Mouse (Mus musculus): ENCODE measurements around the gene Gp9. TPM values are rescaled to one million over a fixed set of nuclear protein-coding genes. Genes with fewer than 3 reads are reported as not detected.
A peak's percentile ranks its signal among the peaks of the same experiment; 100 is the strongest.

The Gp9 gene
- polyA plus RNA-seq, 1 experiment from 2014 or later, result 1.9 TPM

- ATAC-seq (replicated peaks; ENCODE audit: low FRiP score), result no peak
- 49% methylated on average over 2 of the region's 2 CpGs for WGBS
- peaks cover 23% of the 10 kb centered on the region for H3K4me1 ChIP-seq
- H3K9ac ChIP-seq, result no peak overlapping the region
- H3K9me3 ChIP-seq (replicated peaks), result no peaks in the 10 kb centered on the region
- no peaks in the 10 kb centered on the region for H3K36me3 ChIP-seq
- H3K4me2 ChIP-seq, result no peak overlapping the region
- H3K27ac ChIP-seq, result peak overlapping the region; percentile 9; the same call in 1 of the 2 replicates
- H3K4me3 ChIP-seq (replicated peaks), result no peak overlapping the region
- no peaks in the 10 kb centered on the region for H3K27me3 ChIP-seq
These were observed 29.0 kb downstream of the Gp9 start for GRCm38 (mm10) chr6:87806857-87807256.

- no peak overlapping the region for H3K27ac ChIP-seq
- H3K9me3 ChIP-seq (replicated peaks), result no peaks in the 10 kb centered on the region
- H3K9ac ChIP-seq, result no peak overlapping the region
- 85% methylated on average over 4 of the region's 4 CpGs for WGBS
- H3K4me2 ChIP-seq, result no peak overlapping the region
- no peaks in the 10 kb centered on the region for H3K36me3 ChIP-seq
- ATAC-seq (replicated peaks; ENCODE audit: low FRiP score), result no peak
- H3K4me1 ChIP-seq, result peaks cover 32% of the 10 kb centered on the region
- H3K27me3 ChIP-seq, result no peaks in the 10 kb centered on the region
- no peak overlapping the region for H3K4me3 ChIP-seq (replicated peaks)
These were observed 30.0 kb downstream of the Gp9 start for GRCm38 (mm10) chr6:87807735-87808440.

GRCm38 (mm10) chr6:87808521-87808920 lies 30.6 kb downstream of the Gp9 start:
- H3K36me3 ChIP-seq, result no peaks in the 10 kb centered on the region
- ATAC-seq (replicated peaks; ENCODE audit: low FRiP score), result no peak

GRCm38 (mm10) chr6:87809144-87809543 lies 31.3 kb downstream of the Gp9 start:
- 90% methylated on average over 2 of the region's 2 CpGs for WGBS
- H3K9ac ChIP-seq, result no peak overlapping the region
- H3K4me2 ChIP-seq, result peak overlapping the region; percentile 94; the same call in 1 of the 2 replicates
- peaks cover 39% of the 10 kb centered on the region for H3K4me1 ChIP-seq
- no peak for ATAC-seq (replicated peaks; ENCODE audit: low FRiP score)
- H3K9me3 ChIP-seq (replicated peaks), result no peaks in the 10 kb centered on the region
- no peaks in the 10 kb centered on the region for H3K27me3 ChIP-seq
- H3K36me3 ChIP-seq, result no peaks in the 10 kb centered on the region; the same call in 1 of the 2 replicates
- H3K27ac ChIP-seq, result no peak overlapping the region
- H3K4me3 ChIP-seq (replicated peaks), result no peak overlapping the region

More at GRCm38 (mm10) chr6:87808521-87808920, 30.6 kb downstream of the Gp9 start:
- WGBS, result 77% methylated on average over 3 of the region's 3 CpGs
- H3K27me3 ChIP-seq, result no peaks in the 10 kb centered on the region
- H3K4me3 ChIP-seq (replicated peaks), result no peak overlapping the region
- H3K9me3 ChIP-seq (replicated peaks), result no peaks in the 10 kb centered on the region
- no peak overlapping the region for H3K4me2 ChIP-seq
- no peak overlapping the region for H3K9ac ChIP-seq
- H3K4me1 ChIP-seq, result peaks cover 37% of the 10 kb centered on the region
- no peak overlapping the region for H3K27ac ChIP-seq

- 85% methylated on average over 6 of the region's 6 CpGs for WGBS
- peaks cover 39% of the 10 kb centered on the region for H3K4me1 ChIP-seq
- peak overlapping the region; percentile 94 for H3K4me2 ChIP-seq
- H3K4me3 ChIP-seq (replicated peaks), result peak overlapping the region; percentile 86
- H3K27me3 ChIP-seq, result no peaks in the 10 kb centered on the region
- H3K27ac ChIP-seq, result no peak overlapping the region
- H3K9me3 ChIP-seq (replicated peaks), result no peaks in the 10 kb centered on the region
- H3K9ac ChIP-seq, result no peak overlapping the region
- no peak for ATAC-seq (replicated peaks; ENCODE audit: low FRiP score)
- peaks cover under 1% of the 10 kb centered on the region; the same call in 1 of the 2 replicates for H3K36me3 ChIP-seq
These were observed 31.8 kb downstream of the Gp9 start for GRCm38 (mm10) chr6:87809651-87810161.

- Histone ChIP-seq H3K27me3 (no peaks in the 10 kb centered on the region), H3K4me1 (peaks cover 39% of the 10 kb centered on the region), H3K4me2 (peak overlapping the region; percentile 94), H3K27ac (peak overlapping the region; percentile 91), H3K9ac (no peak overlapping the region), H3K36me3 (peaks cover 6% of the 10 kb centered on the region), H3K4me3 (replicated peaks) (peak overlapping the region; percentile 86), H3K9me3 (replicated peaks) (no peaks in the 10 kb centered on the region)
- ATAC-seq (replicated peaks; ENCODE audit: low FRiP score), result no peak
- 14% methylated on average over 6 of the region's 6 CpGs for WGBS
These were observed 32.4 kb downstream of the Gp9 start for GRCm38 (mm10) chr6:87810311-87810710.

- Histone ChIP-seq H3K27me3 (no peaks in the 10 kb centered on the region), H3K9me3 (replicated peaks) (no peaks in the 10 kb centered on the region), H3K4me3 (replicated peaks) (peak overlapping the region; percentile 86), H3K36me3 (peaks cover 13% of the 10 kb centered on the region), H3K4me2 (peak overlapping the region; percentile 94), H3K9ac (peak overlapping the region; percentile 79), H3K4me1 (peaks cover 39% of the 10 kb centered on the region), H3K27ac (peak overlapping the region; percentile 91)
- peak; percentile 19 for ATAC-seq (replicated peaks; ENCODE audit: low FRiP score)
- WGBS, result under 1% methylated on average over 77 of the region's 77 CpGs
These were observed 33.1 kb downstream of the Gp9 start for GRCm38 (mm10) chr6:87810713-87811669.

GRCm38 (mm10) chr6:87811675-87812338 lies 33.9 kb downstream of the Gp9 start, which contains the start of gene Rab43:
Gene Rab43, minus strand, starts transcription at chr6:87812164.
- Histone ChIP-seq H3K4me2 (peak within 1 kb of the TSS; percentile 94), H3K9ac (peak within 1 kb of the TSS; percentile 79), H3K36me3 (peaks cover 20% of the 10 kb centered on the region), H3K27me3 (no peaks in the 10 kb centered on the region), H3K27ac (peak within 1 kb of the TSS; percentile 91), H3K9me3 (replicated peaks) (no peaks in the 10 kb centered on the region), H3K4me1 (peaks cover 37% of the 10 kb centered on the region), H3K4me3 (replicated peaks) (peak within 1 kb of the TSS; percentile 86)
- ATAC-seq (replicated peaks; ENCODE audit: low FRiP score), result peak; percentile 96
- under 1% methylated on average over 56 of the region's 56 CpGs for WGBS

GRCm38 (mm10) chr6:87812656-87813055 lies 34.8 kb downstream of the Gp9 start:
- Histone ChIP-seq H3K9me3 (replicated peaks) (no peaks in the 10 kb centered on the region), H3K4me2 (peak overlapping the region; percentile 94), H3K27me3 (no peaks in the 10 kb centered on the region), H3K9ac (peak overlapping the region; percentile 79; the same call in 1 of the 2 replicates), H3K4me1 (peaks cover 33% of the 10 kb centered on the region), H3K36me3 (peaks cover 29% of the 10 kb centered on the region), H3K27ac (peak overlapping the region; percentile 91), H3K4me3 (replicated peaks) (peak overlapping the region; percentile 86; the same call in 1 of the 2 replicates)
- WGBS, result 97% methylated on average over 1 of the region's 1 CpGs
- ATAC-seq (replicated peaks; ENCODE audit: low FRiP score), result no peak

- Histone ChIP-seq H3K4me1 (peaks cover 30% of the 10 kb centered on the region), H3K36me3 (peaks cover 47% of the 10 kb centered on the region), H3K4me2 (no peak overlapping the region), H3K27me3 (no peaks in the 10 kb centered on the region), H3K9me3 (replicated peaks) (no peaks in the 10 kb centered on the region), H3K9ac (no peak overlapping the region), H3K4me3 (replicated peaks) (no peak overlapping the region), H3K27ac (no peak overlapping the region)
- no peak for ATAC-seq (replicated peaks; ENCODE audit: low FRiP score)
- WGBS, result 89% methylated on average over 5 of the region's 5 CpGs
These were observed 36.6 kb downstream of the Gp9 start for GRCm38 (mm10) chr6:87814486-87814885.

GRCm38 (mm10) chr6:87820366-87820765 lies 42.5 kb downstream of the Gp9 start:
- Histone ChIP-seq H3K27ac (no peak overlapping the region), H3K9me3 (replicated peaks) (no peaks in the 10 kb centered on the region), H3K27me3 (no peaks in the 10 kb centered on the region), H3K4me1 (no peaks in the 10 kb centered on the region), H3K36me3 (peaks cover 99% of the 10 kb centered on the region), H3K4me2 (no peak overlapping the region), H3K4me3 (replicated peaks) (no peak overlapping the region), H3K9ac (no peak overlapping the region)
- no peak for ATAC-seq (replicated peaks; ENCODE audit: low FRiP score)
- 89% methylated on average over 2 of the region's 2 CpGs for WGBS
